26 mouse cellular contexts compared by ENCODE assay signal in the genomic region with DNA sequence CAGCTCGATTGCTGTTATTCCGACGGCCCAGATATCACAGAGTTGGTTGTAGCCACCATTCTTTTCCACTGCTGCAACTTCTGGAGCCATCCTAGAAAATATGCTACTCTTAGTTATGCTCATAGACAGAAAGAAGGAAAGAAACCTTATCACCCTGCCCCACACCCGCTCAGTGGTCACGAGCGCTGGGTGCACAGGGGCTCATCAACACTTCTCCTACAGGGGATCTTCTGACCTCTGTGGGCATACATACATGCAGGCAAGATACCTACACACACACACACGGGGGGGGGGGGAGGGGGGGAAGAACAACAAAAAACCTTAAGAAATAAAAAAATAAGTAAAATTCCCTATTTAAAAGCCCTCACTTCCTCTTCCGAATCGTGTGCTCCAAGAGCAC. TPM values are rescaled to one million over a fixed set of nuclear protein-coding genes. Genes with fewer than 3 reads are reported as not detected.
"Had no signal": no experiment of that assay in that cellular context is flagged by ENCODE, and none has a peak within 500 bp of the region (broad histone marks: within the 10 kb centered on the region; RNA-seq: fewer than 3 reads in every experiment).

No protein-coding gene starts in this region.

- H3K9ac ChIP-seq: heart, embryonic 12.5 days; hindbrain, embryonic 12.5 days; hindbrain, embryonic 14.5 days; intestine, embryonic 15.5 days; limb, embryonic 13.5 days; limb, embryonic 15.5 days had no signal

- H3K4me2 ChIP-seq: heart, embryonic 12.5 days; hindbrain, embryonic 12.5 days; hindbrain, embryonic 14.5 days; intestine, embryonic 15.5 days; limb, embryonic 13.5 days; limb, embryonic 15.5 days had no signal

- H3K27me3 ChIP-seq: heart, embryonic 12.5 days; hindbrain, embryonic 12.5 days; intestine, embryonic 15.5 days; limb, embryonic 13.5 days; limb, embryonic 15.5 days had no signal

- H3K4me1 ChIP-seq: heart, embryonic 10.5 days; intestine, embryonic 15.5 days; limb, embryonic 13.5 days; limb, embryonic 15.5 days had no signal

- ATAC-seq: hindbrain, embryonic 16.5 days; inflammation-experienced regulatory T-cells, adult 6 months; intestine, embryonic 15.5 days; intestine, postnatal 0 days had no signal

- H3K4me3 ChIP-seq: gastrocnemius, adult 2 months; heart, embryonic 10.5 days; heart, embryonic 12.5 days; hindbrain, embryonic 10.5 days; hindbrain, embryonic 12.5 days; intestine, embryonic 15.5 days; layer of hippocampus, adult 2 months; limb, embryonic 13.5 days; limb, embryonic 15.5 days had no signal

- H3K27ac ChIP-seq: gastrocnemius, adult 2 months; heart, embryonic 10.5 days; hindbrain, embryonic 10.5 days; hindbrain, embryonic 12.5 days; hindbrain, embryonic 14.5 days; intestine, embryonic 15.5 days; layer of hippocampus, adult 2 months; limb, embryonic 13.5 days; limb, embryonic 15.5 days had no signal

- DNase-seq: gastrocnemius, adult 2 months; gastrocnemius, postnatal 10 days; gastrocnemius, postnatal 25 days; heart, adult 18-20 months; heart, postnatal 10 days; heart, postnatal 4 days; kidney, adult 18-20 months; kidney, adult 8-10 months; kidney, postnatal 10 days; kidney, postnatal 25 days; kidney, postnatal 4 days; layer of hippocampus, adult 9-11 months; layer of hippocampus, postnatal 36 days; left cerebral cortex, postnatal 4 days had no signal

- H3K9me3 ChIP-seq: heart, embryonic 10.5 days; heart, embryonic 12.5 days; hindbrain, embryonic 10.5 days; hindbrain, embryonic 12.5 days; intestine, embryonic 15.5 days; limb, embryonic 13.5 days; limb, embryonic 15.5 days had no signal

RNA-seq across cellular contexts. Expression of a gene that starts 54.7 kb away (rescaled TPM):
- polyA plus RNA-seq: inflammation-experienced regulatory T-cells, adult 6 months had no signal
